Mouse (Mus musculus): ENCODE measurements around the gene Mafb. TPM values are rescaled to one million over a fixed set of nuclear protein-coding genes. Genes with fewer than 3 reads are reported as not detected.

Gene Mafb
- total RNA-seq, 2 experiments from 2014 or later = 6.4 to 15.3 TPM

GRCm38 (mm10) chr2:160364128-160364650 is 2.7 kb downstream of the Mafb start:
- no peak for ATAC-seq (ENCODE audit: poor library complexity, severe bottlenecking)

GRCm38 (mm10) chr2:160363201-160363600 is 3.7 kb downstream of the Mafb start:
- no peak for ATAC-seq (ENCODE audit: poor library complexity, severe bottlenecking)

GRCm38 (mm10) chr2:160361442-160362121 is 5.3 kb downstream of the Mafb start:
- ATAC-seq (ENCODE audit: poor library complexity, severe bottlenecking) = peak; percentile 82

GRCm38 (mm10) chr2:160360234-160360874 is 6.5 kb downstream of the Mafb start:
- ATAC-seq (ENCODE audit: poor library complexity, severe bottlenecking) = peak; percentile 57

GRCm38 (mm10) chr2:160358896-160359295 is 8.0 kb downstream of the Mafb start:
- no peak for ATAC-seq (ENCODE audit: poor library complexity, severe bottlenecking)

GRCm38 (mm10) chr2:160357442-160357841 is 9.4 kb downstream of the Mafb start:
- no peak for ATAC-seq (ENCODE audit: poor library complexity, severe bottlenecking)

GRCm38 (mm10) chr2:160356132-160356531 is 10.7 kb downstream of the Mafb start:
- ATAC-seq (ENCODE audit: poor library complexity, severe bottlenecking) = 0 out of 2 replicates have a peak, but pooled peaks have one; percentile 37

GRCm38 (mm10) chr2:160354319-160354718 is 12.5 kb downstream of the Mafb start:
- ATAC-seq (ENCODE audit: poor library complexity, severe bottlenecking) = no peak

- peak; percentile 88 for ATAC-seq (ENCODE audit: poor library complexity, severe bottlenecking)
Measured at GRCm38 (mm10) chr2:160353581-160353980, 13.3 kb downstream of the Mafb start.

- ATAC-seq (ENCODE audit: poor library complexity, severe bottlenecking) = no peak
Measured at GRCm38 (mm10) chr2:160351038-160351574, 15.8 kb downstream of the Mafb start.

GRCm38 (mm10) chr2:160349578-160349977 is 17.3 kb downstream of the Mafb start:
- no peak for ATAC-seq (ENCODE audit: poor library complexity, severe bottlenecking)

- no peak for ATAC-seq (ENCODE audit: poor library complexity, severe bottlenecking)
Measured at GRCm38 (mm10) chr2:160348796-160349195, 18.1 kb downstream of the Mafb start.

- ATAC-seq (ENCODE audit: poor library complexity, severe bottlenecking) = peak; percentile 78
Measured at GRCm38 (mm10) chr2:160348072-160348604, 18.7 kb downstream of the Mafb start.

- ATAC-seq (ENCODE audit: poor library complexity, severe bottlenecking) = no peak
Measured at GRCm38 (mm10) chr2:160345644-160346043, 21.2 kb downstream of the Mafb start.

- ATAC-seq (ENCODE audit: poor library complexity, severe bottlenecking) = no peak
Measured at GRCm38 (mm10) chr2:160340121-160340520, 26.7 kb downstream of the Mafb start.

- ATAC-seq (ENCODE audit: poor library complexity, severe bottlenecking) = no peak; the same call in 1 of the 2 replicates
Measured at GRCm38 (mm10) chr2:160339595-160339994, 27.3 kb downstream of the Mafb start.

GRCm38 (mm10) chr2:160336053-160336452 is 30.8 kb downstream of the Mafb start:
- ATAC-seq (ENCODE audit: poor library complexity, severe bottlenecking) = 0 out of 2 replicates have a peak, but pooled peaks have one; percentile 22

- ATAC-seq (ENCODE audit: poor library complexity, severe bottlenecking) = peak; percentile 78
Measured at GRCm38 (mm10) chr2:160335043-160335442, 31.8 kb downstream of the Mafb start.

GRCm38 (mm10) chr2:160334111-160334661 is 32.7 kb downstream of the Mafb start, which contains the start of gene Gm826:
Gene Gm826, minus strand, starts transcription at chr2:160334162.
- no peak for ATAC-seq (ENCODE audit: poor library complexity, severe bottlenecking)

GRCm38 (mm10) chr2:160332516-160333325 is 34.1 kb downstream of the Mafb start:
- no peak for ATAC-seq (ENCODE audit: poor library complexity, severe bottlenecking)

All from megakaryocyte, adult 5-6 weeks (primary cell).